Mouse (Mus musculus) ES-Bruce4 (cell line): ENCODE measurements around the gene Bbs12. TPM values are rescaled to one million over a fixed set of nuclear protein-coding genes. Genes with fewer than 3 reads are reported as not detected.
A peak's percentile ranks its signal among the peaks of the same experiment; 100 is the strongest.

Experiments used
- H3K27ac ChIP-seq: 2 replicates; pipeline ENCODE4 v1.5.1; 2012; ENCODE audit warnings: low read length, inconsistent platforms; ENCODE audit not compliant: insufficient read depth
- H3K27me3 ChIP-seq: 2 replicates; pipeline ENCODE4 v1.6.1; 2012; ENCODE audit warnings: mild to moderate bottlenecking, low read length, inconsistent platforms; ENCODE audit not compliant: control insufficient read depth, poor library complexity, insufficient read depth, severe bottlenecking
- H3K36me3 ChIP-seq: 2 replicates; pipeline ENCODE4 v1.6.1; 2012; ENCODE audit warnings: inconsistent platforms, mild to moderate bottlenecking, low read length, moderate library complexity; ENCODE audit not compliant: control insufficient read depth, poor library complexity, insufficient read depth, severe bottlenecking
- H3K4me1 ChIP-seq: one replicate; pipeline ENCODE4 v1.8.1; 2011; ENCODE audit warnings: low read length; ENCODE audit not compliant: control insufficient read depth, insufficient read depth
- H3K4me3 ChIP-seq: 2 replicates; pipeline ENCODE4 v1.5.1; 2011; ENCODE audit warnings: low read depth, mild to moderate bottlenecking, low read length
- H3K9ac ChIP-seq: 2 replicates; pipeline ENCODE4 v1.6.1; 2012; ENCODE audit warnings: low read depth, mild to moderate bottlenecking, inconsistent platforms; ENCODE audit not compliant: poor library complexity, severe bottlenecking
- H3K9me3 ChIP-seq: replicated peaks from 2 replicates; pipeline ENCODE4 v1.6.1; 2012; ENCODE audit warnings: mild to moderate bottlenecking, low read length, inconsistent platforms; ENCODE audit not compliant: control insufficient read depth, poor library complexity, insufficient read depth, severe bottlenecking
- CTCF ChIP-seq: IDR thresholded peaks from one replicate; pipeline ENCODE4 v1.8.1; 2011; ENCODE audit warnings: low read depth, low read length
- EP300 ChIP-seq: IDR thresholded peaks from 2 replicates; pipeline ENCODE4 v1.6.1; 2011; ENCODE audit warnings: low read depth, low read length; ENCODE audit not compliant: insufficient read depth
- POLR2A ChIP-seq: IDR thresholded peaks from one replicate; pipeline ENCODE4 v1.8.1; 2011; ENCODE audit warnings: low read length; ENCODE audit not compliant: insufficient read depth
- polyA plus RNA-seq: library from polyadenylated mRNA; stranded (reverse); fragments of >200 nt; gene quantifications from 2 replicates; pipeline ENCODE4 v1.2.4, GENCODE M21; 2011; ENCODE audit warnings: low read depth; ENCODE audit not compliant: missing spikeins, insufficient read depth, insufficient read length

Gene Bbs12
- polyA plus RNA-seq: 4.4 and 4.8 TPM in 2 replicates

- TF ChIP-seq CTCF (no peak), EP300 (no peak), POLR2A (no peak)
- no peaks in the 10 kb centered on the region for H3K9me3 ChIP-seq
- H3K36me3 ChIP-seq: no peaks in the 10 kb centered on the region
- H3K27me3 ChIP-seq: no peaks in the 10 kb centered on the region
- no peak within 1 kb of the TSS for H3K27ac ChIP-seq
- peak within 1 kb of the TSS; percentile 73 for H3K9ac ChIP-seq
- H3K4me1 ChIP-seq: peaks cover 5% of the 10 kb centered on the region
- H3K4me3 ChIP-seq: peak within 1 kb of the TSS; percentile 95
These were observed at the start of gene Bbs12, which contains the start of gene Cetn4 for GRCm38 (mm10) chr3:37312370-37312941. Bbs12 (plus strand) TSS chr3:37312554. Cetn4 (minus strand) TSS chr3:37312708.

- Histone ChIP-seq H3K4me3 (no peak overlapping the region), H3K9ac (no peak overlapping the region), H3K4me1 (no peaks in the 10 kb centered on the region), H3K36me3 (no peaks in the 10 kb centered on the region), H3K27me3 (no peaks in the 10 kb centered on the region), H3K27ac (no peak overlapping the region), H3K9me3 (no peaks in the 10 kb centered on the region)
- TF ChIP-seq POLR2A (no peak), CTCF (no peak), EP300 (no peak)
These were observed 44.0 kb upstream of the Bbs12 start for GRCm38 (mm10) chr3:37268338-37268737.

- Histone ChIP-seq H3K4me3 (no peak overlapping the region), H3K4me1 (no peaks in the 10 kb centered on the region), H3K27me3 (no peaks in the 10 kb centered on the region), H3K27ac (no peak overlapping the region), H3K9me3 (no peaks in the 10 kb centered on the region), H3K9ac (no peak overlapping the region), H3K36me3 (no peaks in the 10 kb centered on the region)
- TF ChIP-seq POLR2A (no peak), EP300 (no peak), CTCF (no peak)
These were observed 42.4 kb upstream of the Bbs12 start for GRCm38 (mm10) chr3:37269926-37270325.

GRCm38 (mm10) chr3:37271209-37271608 lies 41.1 kb upstream of the Bbs12 start:
- TF ChIP-seq CTCF (peak; percentile 73), EP300 (no peak)
- Histone ChIP-seq H3K9ac (no peak overlapping the region), H3K9me3 (no peaks in the 10 kb centered on the region), H3K27me3 (no peaks in the 10 kb centered on the region), H3K4me1 (no peaks in the 10 kb centered on the region), H3K27ac (no peak overlapping the region), H3K4me3 (no peak overlapping the region), H3K36me3 (no peaks in the 10 kb centered on the region)

- no peaks in the 10 kb centered on the region for H3K4me1 ChIP-seq
- no peaks in the 10 kb centered on the region for H3K27me3 ChIP-seq
- no peak overlapping the region for H3K4me3 ChIP-seq
- TF ChIP-seq EP300 (no peak), CTCF (no peak), POLR2A (no peak)
- no peak overlapping the region for H3K9ac ChIP-seq
- no peak overlapping the region for H3K27ac ChIP-seq
- no peaks in the 10 kb centered on the region for H3K9me3 ChIP-seq
- H3K36me3 ChIP-seq: no peaks in the 10 kb centered on the region
These were observed 39.3 kb upstream of the Bbs12 start for GRCm38 (mm10) chr3:37273092-37273491.

- H3K9me3 ChIP-seq: no peaks in the 10 kb centered on the region
- no peak overlapping the region for H3K27ac ChIP-seq
- H3K4me1 ChIP-seq: no peaks in the 10 kb centered on the region
- no peak overlapping the region for H3K9ac ChIP-seq
- H3K4me3 ChIP-seq: no peak overlapping the region
- TF ChIP-seq CTCF (no peak), POLR2A (no peak), EP300 (no peak)
- H3K36me3 ChIP-seq: no peaks in the 10 kb centered on the region
- H3K27me3 ChIP-seq: no peaks in the 10 kb centered on the region
These were observed 37.7 kb upstream of the Bbs12 start for GRCm38 (mm10) chr3:37274661-37275060.
